Mouse (Mus musculus) MEL (cell line): Measurements from ENCODE around the gene Scn4a. TPM values are rescaled to one million over a fixed set of nuclear protein-coding genes. Genes with fewer than 3 reads are reported as not detected.
A peak's percentile ranks its signal among the peaks of the same experiment; 100 is the strongest.

Experiments used
- DNase-seq: peaks from one replicate; pipeline ENCODE4 v3.0.0; 2011; ENCODE audit warnings: low read depth, low spot score
- H3K27ac ChIP-seq: 2 replicates; pipeline ENCODE4 v1.5.1; 2012; ENCODE audit warnings: low read depth, mild to moderate bottlenecking, control low read depth, low read length, moderate library complexity; ENCODE audit not compliant: control insufficient read depth
- H3K27me3 ChIP-seq, 2 experiments: fragments of 150-350 bp in 1 of 2; sonication (generic) in 1 of 2; 2 replicates each; pipeline ENCODE4 v1.6.1; 2012; ENCODE audit warnings: low read length in 2 of 2, mild to moderate bottlenecking in 2 of 2, improper control_type of control experiment in 1 of 2, moderate library complexity in 1 of 2; ENCODE audit not compliant: insufficient read depth in 2 of 2, control insufficient read depth in 1 of 2
- H3K36me3 ChIP-seq, 2 experiments: 2 replicates each; pipeline ENCODE4 v1.6.1; 2012 to 2014; ENCODE audit warnings: low read length in 2 of 2, improper control_type of control experiment in 1 of 2, inconsistent platforms in 1 of 2, mild to moderate bottlenecking in 1 of 2; ENCODE audit not compliant: insufficient read depth in 2 of 2, control insufficient read depth in 1 of 2
- H3K4me1 ChIP-seq, 2 experiments: fragments of 150-350 bp in 1 of 2; sonication (generic) in 1 of 2; 2 replicates each; pipeline ENCODE4 v1.6.1; 2012; ENCODE audit warnings: low read length in 2 of 2, improper control_type of control experiment in 1 of 2, mild to moderate bottlenecking in 1 of 2; ENCODE audit not compliant: insufficient read depth in 2 of 2, control insufficient read depth in 1 of 2
- H3K4me3 ChIP-seq, 2 experiments: fragments of 150-350 bp in 1 of 2; sonication (generic) in 1 of 2; 2 replicates each; pipeline ENCODE4 v1.5.1; 2012; ENCODE audit warnings: low read depth in 2 of 2, low read length in 2 of 2, mild to moderate bottlenecking in 2 of 2, moderate library complexity in 2 of 2, control low read depth in 1 of 2, improper control_type of control experiment in 1 of 2; ENCODE audit not compliant: control insufficient read depth in 1 of 2, insufficient read depth in 1 of 2
- H3K79me2 ChIP-seq: 2 replicates; pipeline ENCODE4 v1.6.1; 2012; ENCODE audit warnings: mild to moderate bottlenecking, low read length, moderate library complexity; ENCODE audit not compliant: control insufficient read depth, poor library complexity, insufficient read depth
- H3K9ac ChIP-seq: 2 replicates; pipeline ENCODE4 v1.6.1; 2012; ENCODE audit warnings: low read depth, mild to moderate bottlenecking, control low read depth, low read length, moderate library complexity; ENCODE audit not compliant: control insufficient read depth, poor library complexity, severe bottlenecking
- H3K9me3 ChIP-seq: fragments of 150-350 bp; sonication (generic); replicated peaks from 2 replicates; pipeline ENCODE4 v1.6.1; 2012; ENCODE audit warnings: mild to moderate bottlenecking, low read length, improper control_type of control experiment, moderate library complexity; ENCODE audit not compliant: insufficient read depth
- CTCF ChIP-seq, 3 experiments: IDR thresholded peaks in 2 of 3; conservative IDR thresholded peaks in 1 of 3; 2 replicates each; pipeline ENCODE4 v1.5.1; 2011 to 2012; ENCODE audit warnings: low read length in 3 of 3, low read depth in 2 of 3, mild to moderate bottlenecking in 2 of 3, improper control_type of control experiment in 1 of 3, inconsistent platforms in 1 of 3, mixed read lengths in 1 of 3, moderate library complexity in 1 of 3; ENCODE audit not compliant: control insufficient read depth in 1 of 3, insufficient read depth in 1 of 3, poor library complexity in 1 of 3, severe bottlenecking in 1 of 3
- ETS1 ChIP-seq: IDR thresholded peaks from 2 replicates; pipeline ENCODE4 v1.6.1; 2012; ENCODE audit warnings: low read depth, mild to moderate bottlenecking, inconsistent platforms, low read length, improper control_type of control experiment, moderate library complexity
- GABPA ChIP-seq: IDR thresholded peaks from 2 replicates; pipeline ENCODE4 v1.6.1; 2012; ENCODE audit warnings: low read depth, mild to moderate bottlenecking, inconsistent platforms, low read length, improper control_type of control experiment, moderate library complexity
- JUND ChIP-seq: IDR thresholded peaks from 2 replicates; pipeline ENCODE4 v1.6.1; 2011; ENCODE audit warnings: low read depth, mild to moderate bottlenecking, improper control_type of control experiment, low read length
- MAFK ChIP-seq: IDR thresholded peaks from 2 replicates; pipeline ENCODE4 v1.6.1; 2011; ENCODE audit warnings: low read depth, mild to moderate bottlenecking, low read length, improper control_type of control experiment, borderline replicate concordance
- MAX ChIP-seq: IDR thresholded peaks from 2 replicates; pipeline ENCODE4 v1.6.1; 2011; ENCODE audit warnings: low read length, improper control_type of control experiment
- MAZ ChIP-seq: IDR thresholded peaks from 2 replicates; pipeline ENCODE4 v1.6.1; 2012; ENCODE audit warnings: low read depth, mild to moderate bottlenecking, inconsistent platforms, low read length, improper control_type of control experiment
- MYB ChIP-seq: IDR thresholded peaks from 2 replicates; pipeline ENCODE4 v1.6.1; 2011; ENCODE audit warnings: mild to moderate bottlenecking, low read depth, low read length, improper control_type of control experiment
- MYC ChIP-seq: IDR thresholded peaks from 2 replicates; pipeline ENCODE4 v1.6.1; 2011; ENCODE audit warnings: low read depth, mild to moderate bottlenecking, low read length, improper control_type of control experiment, moderate library complexity
- POLR2A ChIP-seq, 2 experiments: IDR thresholded peaks; 2 replicates each; pipeline ENCODE4 v1.6.1; 2011 to 2012; ENCODE audit warnings: low read length in 2 of 2, mild to moderate bottlenecking in 2 of 2, control low read depth in 1 of 2, improper control_type of control experiment in 1 of 2, low read depth in 1 of 2, moderate library complexity in 1 of 2; ENCODE audit not compliant: control insufficient read depth in 1 of 2, insufficient read depth in 1 of 2, poor library complexity in 1 of 2
- RAD21 ChIP-seq: IDR thresholded peaks from 2 replicates; pipeline ENCODE4 v1.6.1; 2011; ENCODE audit warnings: mild to moderate bottlenecking, low read depth, low read length, improper control_type of control experiment
- RCOR1 ChIP-seq: IDR thresholded peaks from 2 replicates; pipeline ENCODE4 v1.6.1; 2012; ENCODE audit warnings: low read depth, mild to moderate bottlenecking, inconsistent platforms, low read length, improper control_type of control experiment
- SMC3 ChIP-seq: IDR thresholded peaks from 2 replicates; pipeline ENCODE4 v1.6.1; 2011; ENCODE audit warnings: low read depth, low read length, improper control_type of control experiment
- TAL1 ChIP-seq: IDR thresholded peaks from 2 replicates; pipeline ENCODE4 v1.6.1; 2012; ENCODE audit warnings: mild to moderate bottlenecking, inconsistent platforms, low read length, moderate library complexity, mixed read lengths
- TBP ChIP-seq: IDR thresholded peaks from 2 replicates; pipeline ENCODE4 v1.8.0; 2011; ENCODE audit warnings: low read depth, low read length, improper control_type of control experiment
- USF1 ChIP-seq: IDR thresholded peaks from 2 replicates; pipeline ENCODE4 v1.6.1; 2014; ENCODE audit warnings: low read depth, mild to moderate bottlenecking, inconsistent platforms, low read length, improper control_type of control experiment, moderate library complexity
- ZC3H11A ChIP-seq: IDR thresholded peaks from 2 replicates; pipeline ENCODE4 v1.6.1; 2012; ENCODE audit warnings: low read depth, mild to moderate bottlenecking, inconsistent platforms, low read length, improper control_type of control experiment
- polyA plus RNA-seq, 2 experiments: library from polyadenylated mRNA; stranded (reverse) in 1 of 2; unstranded in 1 of 2; fragments of >175 nt in 1 of 2; fragments of >200 nt in 1 of 2; gene quantifications; 2 replicates each; pipeline versions ENCODE4 v1.2.1 to v1.2.4; 2012; ENCODE audit warnings: low replicate concordance in 2 of 2, low read depth in 1 of 2; ENCODE audit not compliant: insufficient read length in 2 of 2, insufficient read depth in 1 of 2, missing spikeins in 1 of 2
- total RNA-seq: library from RNA; depleted of rRNA; stranded (reverse); fragments of 300-350 nt; gene quantifications from 2 replicates; pipeline ENCODE4 v1.2.3, GENCODE M21; 2012

The Scn4a gene
- total and polyA plus RNA-seq, 3 experiments, result 0.04 to 0.15 TPM; not detected in 1

DNA sequence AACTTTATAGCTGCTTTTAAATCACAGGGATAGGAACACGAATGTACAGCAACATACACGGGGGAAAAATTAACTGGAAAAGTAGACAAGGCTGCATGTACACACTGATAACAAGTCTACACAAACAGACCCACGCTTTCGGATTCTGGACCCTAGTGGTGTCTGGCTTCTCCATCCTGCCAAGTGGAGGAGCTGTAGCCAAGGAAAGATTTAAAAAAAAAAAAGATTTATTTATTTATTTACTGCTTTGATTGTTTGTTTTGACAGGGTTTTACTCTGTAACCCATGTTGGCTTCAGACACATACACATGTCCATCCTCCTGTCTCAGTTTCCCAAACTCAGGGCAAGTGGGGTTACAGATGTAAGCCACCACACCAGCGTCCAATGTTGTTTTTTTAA, 45.7 kb downstream of the Scn4a start:
- Histone ChIP-seq H3K27me3 (peaks cover 5 to 13% of the 10 kb centered on the region in 2 experiments; a peak in 3 of 4 replicates), H3K4me3 (no peak overlapping the region), H3K4me1 (no peaks in the 10 kb centered on the region), H3K36me3 (no peaks in the 10 kb centered on the region), H3K9ac (no peak overlapping the region), H3K79me2 (no peaks in the 10 kb centered on the region), H3K9me3 (no peaks in the 10 kb centered on the region), H3K27ac (no peak overlapping the region)
- TF ChIP-seq CTCF (IDR thresholded peaks at IDR 0.05 in 2 of 3, conservative IDR thresholded peaks at IDR 0.05 in 1 of 3; ENCODE audit: control insufficient read depth in 1 of 3, insufficient read depth in 1 of 3, low read depth in 2 of 3, low read length in 3 of 3, poor library complexity in 1 of 3, severe bottlenecking in 1 of 3), result no peak
- TF ChIP-seq JUND, result no peak
- no peak for TF ChIP-seq ZC3H11A
- TF ChIP-seq RAD21, result no peak
- TF ChIP-seq MAFK, result no peak
- no peak for TF ChIP-seq SMC3
- no peak for TF ChIP-seq POLR2A (IDR thresholded peaks at IDR 0.05; ENCODE audit: control insufficient read depth in 1 of 2, insufficient read depth in 1 of 2, low read depth in 1 of 2, low read length in 2 of 2, poor library complexity in 1 of 2)
- TF ChIP-seq MAX, result no peak
- TF ChIP-seq USF1, result no peak
- TF ChIP-seq MYC, result no peak
- no peak for DNase-seq

GRCm38 (mm10) chr11:106306758-106307157, 46.3 kb downstream of the Scn4a start:
- Histone ChIP-seq H3K4me3 (no peak overlapping the region), H3K9ac (no peak overlapping the region), H3K79me2 (no peaks in the 10 kb centered on the region), H3K27me3 (peaks cover 5 to 13% of the 10 kb centered on the region in 2 experiments; a peak in 3 of 4 replicates), H3K27ac (no peak overlapping the region), H3K4me1 (no peaks in the 10 kb centered on the region), H3K9me3 (no peaks in the 10 kb centered on the region), H3K36me3 (no peaks in the 10 kb centered on the region)
- no peak for TF ChIP-seq RCOR1
- TF ChIP-seq ETS1, result no peak
- no peak for TF ChIP-seq MAZ
- TF ChIP-seq TBP, result peak; percentile 75
- TF ChIP-seq ZC3H11A, result no peak
- TF ChIP-seq GABPA, result no peak
- no peak for TF ChIP-seq TAL1
- no peak for DNase-seq

DNA sequence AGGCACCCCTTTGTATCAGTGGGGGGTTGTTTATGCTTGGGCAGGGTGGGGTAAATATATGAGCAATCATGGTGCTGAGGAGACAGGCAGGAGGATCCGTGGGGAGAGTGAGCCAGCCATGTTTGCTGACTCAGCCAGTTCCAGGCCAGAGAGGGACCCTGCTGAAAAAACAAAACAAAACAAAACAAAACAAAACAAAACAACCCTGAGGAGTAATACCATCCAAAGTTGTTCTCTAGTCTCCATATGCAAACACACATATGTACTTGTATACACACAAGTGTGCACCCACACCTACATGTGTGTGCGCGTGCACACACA, 47.1 kb downstream of the Scn4a start:
- Histone ChIP-seq H3K4me1 (no peaks in the 10 kb centered on the region), H3K79me2 (no peaks in the 10 kb centered on the region), H3K9ac (no peak overlapping the region), H3K27ac (no peak overlapping the region), H3K9me3 (no peaks in the 10 kb centered on the region), H3K27me3 (peaks cover 5 to 13% of the 10 kb centered on the region in 2 experiments; a peak in 2 of 4 replicates), H3K36me3 (no peaks in the 10 kb centered on the region), H3K4me3 (no peak overlapping the region)
- no peak for DNase-seq
- peak; percentile 67 for TF ChIP-seq MAFK
- no peak for TF ChIP-seq MYB
